Mouse (Mus musculus) adrenal gland, postnatal 10 days (tissue): ENCODE measurements around the gene Dab2ip. TPM values are rescaled to one million over a fixed set of nuclear protein-coding genes. Genes with fewer than 3 reads are reported as not detected.

Source experiments
- DNase-seq: peaks from one replicate; pipeline ENCODE4 v3.0.0; 2021; ENCODE audit warnings: mixed read lengths
- total RNA-seq, 2 experiments: library from RNA; stranded (reverse); gene quantifications; 2 replicates each; pipeline ENCODE4 v1.2.3; 2021

Dab2ip gene
- total RNA-seq, 2 experiments from 2014 or later, result 55.2 to 69.6 TPM

- DNase-seq, result no peak
These were observed 96.7 kb downstream of the Dab2ip start for GRCm38 (mm10) chr2:35654795-35655194.

GRCm38 (mm10) chr2:35655996-35656395, 97.9 kb downstream of the Dab2ip start:
- DNase-seq, result no peak

- DNase-seq, result peak; percentile 73
These were observed 100.2 kb downstream of the Dab2ip start for GRCm38 (mm10) chr2:35658311-35658710.

- peak; percentile 52 for DNase-seq
These were observed 101.6 kb downstream of the Dab2ip start for GRCm38 (mm10) chr2:35659578-35660194.

GRCm38 (mm10) chr2:35660953-35661374, 102.9 kb downstream of the Dab2ip start:
- DNase-seq, result peak; percentile 90

GRCm38 (mm10) chr2:35661454-35662000, 103.5 kb downstream of the Dab2ip start:
- DNase-seq, result peak; percentile 74

GRCm38 (mm10) chr2:35662001-35662491, 104.0 kb downstream of the Dab2ip start:
- DNase-seq, result peak; percentile 60

GRCm38 (mm10) chr2:35662738-35663550, 104.9 kb downstream of the Dab2ip start:
- no peak for DNase-seq

- DNase-seq, result no peak
These were observed 109.7 kb downstream of the Dab2ip start for GRCm38 (mm10) chr2:35667746-35668145.

- DNase-seq, result no peak
These were observed 111.2 kb downstream of the Dab2ip start for GRCm38 (mm10) chr2:35669217-35669616.

- no peak for DNase-seq
These were observed 111.7 kb downstream of the Dab2ip start for GRCm38 (mm10) chr2:35669748-35670147.

GRCm38 (mm10) chr2:35670300-35670699, 112.2 kb downstream of the Dab2ip start:
- no peak for DNase-seq

- DNase-seq, result peak; percentile 59
These were observed 114.2 kb downstream of the Dab2ip start for GRCm38 (mm10) chr2:35671980-35672910.

- no peak for DNase-seq
These were observed 115.1 kb downstream of the Dab2ip start for GRCm38 (mm10) chr2:35673181-35673580.

GRCm38 (mm10) chr2:35673986-35674385, 115.9 kb downstream of the Dab2ip start:
- no peak for DNase-seq

- no peak for DNase-seq
These were observed 116.4 kb downstream of the Dab2ip start for GRCm38 (mm10) chr2:35674431-35674830.

- peak; percentile 57 for DNase-seq
These were observed 118.1 kb downstream of the Dab2ip start for GRCm38 (mm10) chr2:35676075-35676665.

- no peak for DNase-seq
These were observed 119.8 kb downstream of the Dab2ip start for GRCm38 (mm10) chr2:35677855-35678254.

- DNase-seq, result no peak
These were observed 120.4 kb downstream of the Dab2ip start for GRCm38 (mm10) chr2:35678440-35678839.

GRCm38 (mm10) chr2:35679812-35680672, 122.0 kb downstream of the Dab2ip start:
- DNase-seq, result peak; percentile 81

- DNase-seq, result peak; percentile 53
These were observed 122.8 kb downstream of the Dab2ip start for GRCm38 (mm10) chr2:35680833-35681232.
